ENCODE assay signal across 13 mouse cellular contexts in genomic region chr1:126801706-126802105, GRCm38 (mm10). TPM values are rescaled to one million over a fixed set of nuclear protein-coding genes. Genes with fewer than 3 reads are reported as not detected.
A peak's percentile ranks its signal among the peaks of the same experiment; 100 is the strongest.
DNase-seq lines count a peak whose midpoint lies in the region; ATAC-seq lines count a peak whose summit lies in the region.
"Had no signal": no experiment of that assay in that cellular context is flagged by ENCODE, and none has a peak within 500 bp of the region (broad histone marks: within the 10 kb centered on the region; RNA-seq: fewer than 3 reads in every experiment).

No protein-coding gene starts in this region.

- H3K9me3 ChIP-seq in embryonic facial prominence, embryonic 14.5 days (ENCODE audit: control insufficient read depth, low read length): no peaks in the 10 kb centered on the region
- H3K9me3 ChIP-seq in embryonic facial prominence, embryonic 10.5 days: no peaks in the 10 kb centered on the region
- no peaks in the 10 kb centered on the region for H3K9me3 ChIP-seq in kidney, embryonic 15.5 days (replicated peaks)
- no peaks in the 10 kb centered on the region for H3K9me3 ChIP-seq in limb, embryonic 15.5 days
- H3K9me3 ChIP-seq: liver, embryonic 13.5 days; midbrain, embryonic 12.5 days had no signal

- H3K36me3 ChIP-seq in embryonic facial prominence, embryonic 14.5 days (ENCODE audit: control insufficient read depth, insufficient read depth, low read length): no peaks in the 10 kb centered on the region
- H3K36me3 ChIP-seq in embryonic facial prominence, embryonic 10.5 days (replicated peaks): no peaks in the 10 kb centered on the region
- no peaks in the 10 kb centered on the region for H3K36me3 ChIP-seq in kidney, embryonic 15.5 days
- H3K36me3 ChIP-seq in limb, embryonic 15.5 days: no peaks in the 10 kb centered on the region
- H3K36me3 ChIP-seq: liver, embryonic 13.5 days; midbrain, embryonic 12.5 days had no signal

- no peak overlapping the region for H3K27ac ChIP-seq in embryonic facial prominence, embryonic 14.5 days (replicated peaks; ENCODE audit: low read depth, low read length)
- H3K27ac ChIP-seq in embryonic facial prominence, embryonic 10.5 days (replicated peaks): no peak overlapping the region
- H3K27ac ChIP-seq in kidney, embryonic 15.5 days: no peak overlapping the region
- peak overlapping the region; percentile 23; the same call in 1 of the 2 replicates for H3K27ac ChIP-seq in limb, embryonic 15.5 days
- H3K27ac ChIP-seq: liver, embryonic 13.5 days; midbrain, embryonic 12.5 days had no signal

- no peak overlapping the region for H3K4me2 ChIP-seq in embryonic facial prominence, embryonic 14.5 days (ENCODE audit: low read depth, low read length)
- H3K4me2 ChIP-seq in kidney, embryonic 15.5 days: no peak overlapping the region
- no peak overlapping the region for H3K4me2 ChIP-seq in limb, embryonic 15.5 days
- H3K4me2 ChIP-seq: liver, embryonic 13.5 days; midbrain, embryonic 12.5 days had no signal

- H3K4me3 ChIP-seq in embryonic facial prominence, embryonic 14.5 days (ENCODE audit: low read depth, low read length): no peak overlapping the region
- H3K4me3 ChIP-seq in embryonic facial prominence, embryonic 10.5 days: no peak overlapping the region
- H3K4me3 ChIP-seq in kidney, embryonic 15.5 days (replicated peaks): no peak overlapping the region
- H3K4me3 ChIP-seq in limb, embryonic 15.5 days: no peak overlapping the region
- H3K4me3 ChIP-seq: liver, embryonic 13.5 days; midbrain, embryonic 12.5 days had no signal

- ATAC-seq in embryonic facial prominence, embryonic 14.5 days (ENCODE audit: low read depth): no peak
- no peak for ATAC-seq in kidney, embryonic 15.5 days (replicated peaks; ENCODE audit: low FRiP score)
- 0 out of 2 replicates have a peak, but pooled peaks have one; percentile 48 for ATAC-seq in limb, embryonic 15.5 days (ENCODE audit: insufficient number of reproducible peaks, low FRiP score, low TSS enrichment, low read depth)

- no peaks in the 10 kb centered on the region for H3K27me3 ChIP-seq in embryonic facial prominence, embryonic 14.5 days (replicated peaks; ENCODE audit: control insufficient read depth, insufficient read depth, low read length)
- H3K27me3 ChIP-seq in embryonic facial prominence, embryonic 10.5 days (replicated peaks; ENCODE audit: low read depth, poor library complexity, severe bottlenecking): no peaks in the 10 kb centered on the region
- no peaks in the 10 kb centered on the region for H3K27me3 ChIP-seq in kidney, embryonic 15.5 days
- H3K27me3 ChIP-seq in limb, embryonic 15.5 days: no peaks in the 10 kb centered on the region
- H3K27me3 ChIP-seq: liver, embryonic 13.5 days; midbrain, embryonic 12.5 days had no signal

- H3K9ac ChIP-seq in embryonic facial prominence, embryonic 14.5 days (ENCODE audit: low read depth, low read length): no peak overlapping the region
- no peak overlapping the region for H3K9ac ChIP-seq in kidney, embryonic 15.5 days
- H3K9ac ChIP-seq in limb, embryonic 15.5 days: no peak overlapping the region
- H3K9ac ChIP-seq: liver, embryonic 13.5 days; midbrain, embryonic 12.5 days had no signal

- peak; percentile 26 for DNase-seq in embryonic facial prominence, embryonic 14.5 days (ENCODE audit: low spot score)
- no peak for DNase-seq in embryonic facial prominence, embryonic 10.5 days (ENCODE audit: low spot score)
- DNase-seq in kidney, postnatal 4 days: peak; percentile 3 to 22
- DNase-seq in heart, adult 8-10 months (ENCODE audit: low spot score): peak; percentile 51
- no peak for DNase-seq in T-cell, adult 2 months (ENCODE audit: low spot score)
- no peak for DNase-seq in embryo, embryonic 10.5 days (ENCODE audit: low spot score)
- DNase-seq: kidney, adult 11 months; liver, embryonic 13.5 days; thymus, postnatal 14 days had no signal

- no peaks in the 10 kb centered on the region for H3K4me1 ChIP-seq in embryonic facial prominence, embryonic 14.5 days (ENCODE audit: control insufficient read depth, insufficient read depth, low read length)
- peaks cover 5% of the 10 kb centered on the region; the same call in 1 of the 2 replicates for H3K4me1 ChIP-seq in embryonic facial prominence, embryonic 10.5 days
- H3K4me1 ChIP-seq in kidney, embryonic 15.5 days: no peaks in the 10 kb centered on the region
- peaks cover 25% of the 10 kb centered on the region for H3K4me1 ChIP-seq in limb, embryonic 15.5 days
- H3K4me1 ChIP-seq: liver, embryonic 13.5 days had no signal

- WGBS in embryonic facial prominence, embryonic 14.5 days: 69% methylated on average over 8 of the region's 8 CpGs
- WGBS in embryonic facial prominence, embryonic 10.5 days: 84% methylated on average over 8 of the region's 8 CpGs
- WGBS in kidney, embryonic 15.5 days: 63% methylated on average over 8 of the region's 8 CpGs
- 38% methylated on average over 8 of the region's 8 CpGs for WGBS in limb, embryonic 15.5 days

RNA-seq across cellular contexts. Expression of gene Nckap5, which starts 28.9 kb away (rescaled TPM):
- 6.2 and 7.9 TPM in 2 replicates for polyA plus RNA-seq in embryonic facial prominence, embryonic 14.5 days (2014; fragmentation: Nextera tagmentation; extraction: Ambion mirVana)
- polyA plus RNA-seq in embryonic facial prominence, embryonic 10.5 days (2016; fragmentation: Nextera tagmentation; extraction: Ambion mirVana): 6.9 and 10.4 TPM in 2 replicates
- 2.6 and 4.4 TPM in 2 replicates for polyA plus RNA-seq in kidney, embryonic 15.5 days (2015; fragmentation: Nextera tagmentation; extraction: Ambion mirVana)
- 10 to 100 TPM in 2 of 4 experiments, 1 to 10 TPM in 2; 6.8 to 11.7 (median 8.7) TPM for total RNA-seq in heart, adult 8-10 months (2022)
- polyA plus RNA-seq in limb, embryonic 15.5 days (2015; fragmentation: Nextera tagmentation; extraction: Ambion mirVana): 11.9 and 12.1 TPM in 2 replicates
- total RNA-seq: neutrophil, adult 5-6 weeks had no signal

Comparison
In these comparisons a context has a peak if more than half of its experiments do, and no peak if none do; other contexts are left out.
1. DNase-seq: peak in embryonic facial prominence, embryonic 14.5 days (single experiment), kidney, postnatal 4 days (2 of 2) and heart, adult 8-10 months (single experiment); none in embryonic facial prominence, embryonic 10.5 days (single experiment), T-cell, adult 2 months (single experiment) and embryo, embryonic 10.5 days (single experiment).